Mouse (Mus musculus) megakaryocyte-erythroid progenitor cell, adult 5-6 weeks (primary cell): ENCODE results near the gene Rab7. TPM values are rescaled to one million over a fixed set of nuclear protein-coding genes. Genes with fewer than 3 reads are reported as not detected.
"Not testable (repeated sequence)": the region's sequence is repeated elsewhere in the genome, so short reads cannot be mapped to it uniquely, and the experiment has no call there.

ENCODE experiments used
- ATAC-seq: replicated peaks from 2 replicates; pipeline ENCODE4 v1.8.0; 2016; ENCODE audit warnings: mild to moderate bottlenecking, inconsistent platforms; ENCODE audit not compliant: severe bottlenecking, poor library complexity, low FRiP score, low TSS enrichment
- total RNA-seq, 2 experiments: library from RNA; stranded (forward) in 1 of 2; stranded (reverse) in 1 of 2; fragments of 200-1000, 215-1000 nt in 1 of 2; fragments of >200 nt in 1 of 2; fragmentation: Nextera tagmentation in 1 of 2; gene quantifications; 2 replicates each; pipeline ENCODE4 v1.2.3; 2014 to 2017

Gene Rab7
- total RNA-seq, 2 experiments from 2014 or later: 68.5 to 182 TPM

GRCm38 (mm10) chr6:88011106-88011505 is 34.0 kb downstream of the Rab7 start:
- ATAC-seq: not testable (repeated sequence)

- ATAC-seq: no peak
These were observed 35.9 kb downstream of the Rab7 start for GRCm38 (mm10) chr6:88009209-88009608.

GRCm38 (mm10) chr6:88004773-88005172 is 40.3 kb downstream of the Rab7 start:
- ATAC-seq: not testable (repeated sequence)

GRCm38 (mm10) chr6:88003439-88003838 is 41.6 kb downstream of the Rab7 start:
- ATAC-seq: no peak

GRCm38 (mm10) chr6:87998358-87998757 is 46.7 kb downstream of the Rab7 start:
- ATAC-seq: no peak

- peak; percentile 70 for ATAC-seq
These were observed 47.3 kb downstream of the Rab7 start for GRCm38 (mm10) chr6:87997706-87998265.

- no peak for ATAC-seq
These were observed 48.5 kb downstream of the Rab7 start for GRCm38 (mm10) chr6:87996606-87997005.

- ATAC-seq: no peak
These were observed 49.6 kb downstream of the Rab7 start for GRCm38 (mm10) chr6:87995519-87995918.

GRCm38 (mm10) chr6:87993790-87994571 is 51.1 kb downstream of the Rab7 start:
- ATAC-seq: peak; percentile 24; the same call in 1 of the 2 replicates

GRCm38 (mm10) chr6:87992733-87993132 is 52.3 kb downstream of the Rab7 start:
- ATAC-seq: 0 out of 2 replicates have a peak, but pooled peaks have one; percentile 14

GRCm38 (mm10) chr6:87991886-87992285 is 53.2 kb downstream of the Rab7 start:
- ATAC-seq: no peak

- peak; percentile 47 for ATAC-seq
These were observed 53.9 kb downstream of the Rab7 start for GRCm38 (mm10) chr6:87991216-87991615.

GRCm38 (mm10) chr6:87982506-87982905 is 62.6 kb downstream of the Rab7 start:
- ATAC-seq: no peak

GRCm38 (mm10) chr6:87981547-87982256 is 63.4 kb downstream of the Rab7 start, which contains the start of gene H1fx:
H1fx (minus strand) TSS chr6:87981637.
- 0 out of 2 replicates have a peak, but pooled peaks have one; percentile 21 for ATAC-seq

GRCm38 (mm10) chr6:87981030-87981485 is 64.0 kb downstream of the Rab7 start:
- ATAC-seq: no peak

- peak; percentile 84 for ATAC-seq
These were observed 64.6 kb downstream of the Rab7 start for GRCm38 (mm10) chr6:87980374-87981029.

GRCm38 (mm10) chr6:87979728-87980127 is 65.3 kb downstream of the Rab7 start:
- no peak for ATAC-seq

- no peak for ATAC-seq
These were observed 75.0 kb downstream of the Rab7 start for GRCm38 (mm10) chr6:87970041-87970440.

- ATAC-seq: not testable (repeated sequence)
These were observed 82.6 kb downstream of the Rab7 start for GRCm38 (mm10) chr6:87962457-87962856.
